Mouse (Mus musculus) C2C12 (cell line): ENCODE data around the gene Tnfaip8l1. TPM values are rescaled to one million over a fixed set of nuclear protein-coding genes. Genes with fewer than 3 reads are reported as not detected.

Experiments used
- H3K27me3 ChIP-seq: one replicate; pipeline ENCODE4 v1.6.1; 2011; ENCODE audit not compliant: control insufficient read depth, insufficient read depth, insufficient read length
- H3K36me3 ChIP-seq: one replicate; pipeline ENCODE4 v1.6.1; 2011; ENCODE audit not compliant: control insufficient read depth, insufficient read depth
- H3K4me3 ChIP-seq: one replicate; pipeline ENCODE4 v1.5.1; 2011; ENCODE audit warnings: mild to moderate bottlenecking, control low read depth; ENCODE audit not compliant: poor library complexity, insufficient read depth, severe bottlenecking
- H3K79me2 ChIP-seq: one replicate; pipeline ENCODE4 v1.6.1; 2011; ENCODE audit not compliant: control insufficient read depth, insufficient read depth
- H3K79me3 ChIP-seq: one replicate; pipeline ENCODE4 v1.6.1; 2011; ENCODE audit warnings: low read depth, control low read depth
- H3ac ChIP-seq: one replicate; pipeline ENCODE3; 2011; ENCODE audit warnings: low read depth; ENCODE audit not compliant: control insufficient read depth, insufficient read length
- CEBPB ChIP-seq: IDR thresholded peaks from one replicate; pipeline ENCODE4 v1.6.1; 2011; ENCODE audit warnings: low read depth, mild to moderate bottlenecking, control low read depth, moderate library complexity
- CTCF ChIP-seq: IDR thresholded peaks from one replicate; pipeline ENCODE4 v1.5.1; 2011; ENCODE audit not compliant: control insufficient read depth, insufficient read depth, insufficient read length
- FOSL1 ChIP-seq: IDR thresholded peaks from one replicate; pipeline ENCODE4 v1.8.0; 2011; ENCODE audit warnings: mild to moderate bottlenecking, low read length; ENCODE audit not compliant: poor library complexity, insufficient read depth, severe bottlenecking
- MAX ChIP-seq: IDR thresholded peaks from one replicate; pipeline ENCODE4 v1.6.1; 2011; ENCODE audit warnings: mild to moderate bottlenecking, control low read depth
- MYOD1 ChIP-seq: IDR thresholded peaks from one replicate; pipeline ENCODE4 v1.6.1; 2011; ENCODE audit warnings: low read depth; ENCODE audit not compliant: control insufficient read depth, insufficient read length
- MYOG ChIP-seq: IDR thresholded peaks from one replicate; pipeline ENCODE4 v1.6.1; 2011; ENCODE audit not compliant: control insufficient read depth, insufficient read length; ENCODE audit errors: extremely low read depth
- USF1 ChIP-seq: IDR thresholded peaks from one replicate; pipeline ENCODE4 v1.6.1; 2011; ENCODE audit warnings: low read depth, mild to moderate bottlenecking, control low read depth, moderate library complexity
- polyA plus RNA-seq: library from polyadenylated mRNA; unstranded; fragments of >200 nt; fragmentation: generic; extraction: Trizol; gene quantifications from one replicate; pipeline ENCODE4 v1.2.1, GENCODE M21; 2012; ENCODE audit warnings: missing spikeins

Tnfaip8l1 gene
- polyA plus RNA-seq, 1 experiment: 2.3 TPM

DNA sequence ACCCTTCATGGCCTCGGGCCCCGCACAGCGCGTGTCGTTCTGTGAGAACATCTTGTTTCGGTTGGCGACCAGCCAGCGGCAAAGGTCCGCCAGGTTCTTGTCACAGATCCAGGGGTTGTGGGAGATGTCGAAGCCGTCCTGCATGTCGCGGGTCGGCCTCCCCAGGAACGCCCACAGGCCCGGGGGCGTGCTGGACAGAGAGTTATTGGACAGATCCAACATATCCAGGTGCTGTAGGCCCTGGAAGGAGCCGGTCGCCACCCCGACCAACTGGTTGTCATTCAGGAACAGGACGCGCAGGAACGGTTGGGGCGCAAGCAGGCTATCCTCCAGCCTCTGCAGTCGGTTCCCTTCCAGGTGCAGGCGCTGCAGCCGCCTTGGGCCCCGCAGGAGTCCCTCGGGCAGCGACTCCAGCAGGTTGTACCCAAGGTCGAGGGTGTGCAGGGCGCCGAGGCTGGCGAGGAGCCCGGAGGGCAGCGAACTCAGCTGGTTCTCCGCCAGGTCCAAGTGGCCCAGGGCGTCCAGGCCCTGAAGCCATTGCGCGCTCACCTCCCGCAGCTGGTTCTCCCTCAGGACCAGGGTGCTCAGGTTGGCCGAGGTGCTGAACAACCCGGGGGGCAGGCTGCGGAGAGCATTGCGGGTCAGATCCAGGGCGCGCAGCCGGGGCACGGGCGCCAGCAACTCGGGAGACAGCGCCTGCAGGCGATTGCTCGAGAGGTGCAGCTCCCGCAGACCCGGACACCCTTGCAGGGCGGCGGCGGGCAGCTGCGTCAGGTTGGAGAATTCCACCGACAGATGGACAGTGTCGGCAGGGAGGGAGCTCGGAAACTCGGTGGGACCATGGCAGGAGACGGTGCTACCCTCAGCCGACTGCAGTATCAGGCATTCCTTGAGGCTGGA lies 42.0 kb upstream of the Tnfaip8l1 start:
- peaks cover 39% of the 10 kb centered on the region for H3K27me3 ChIP-seq

DNA sequence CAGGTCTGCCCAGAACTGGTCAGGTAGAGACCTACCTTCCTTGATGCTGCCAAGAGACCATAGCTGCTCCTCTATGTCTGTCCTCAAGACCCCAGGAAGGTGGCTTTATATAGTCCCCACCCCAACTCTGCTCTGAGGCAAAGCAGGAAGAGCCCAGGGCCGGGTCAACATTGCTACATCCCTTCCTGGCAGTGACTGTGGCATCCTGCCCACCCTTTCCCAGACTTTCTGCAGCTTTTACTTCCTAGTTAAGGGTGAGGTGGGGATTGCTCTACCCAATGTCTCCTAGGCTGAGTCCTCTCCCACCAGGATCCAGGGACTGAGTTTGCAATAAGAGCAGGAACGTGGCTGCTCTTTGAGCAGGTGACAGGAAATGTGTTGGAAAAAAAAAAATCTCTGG lies 40.5 kb upstream of the Tnfaip8l1 start, which contains the start of gene Lrg1:
Gene Lrg1, minus strand, starts transcription at position 176 of the 400 bp plus-strand sequence.
- Histone ChIP-seq H3K36me3 (no peaks in the 10 kb centered on the region), H3K79me3 (no peaks in the 10 kb centered on the region), H3K27me3 (peaks cover 43% of the 10 kb centered on the region), H3K4me3 (no peak within 1 kb of the TSS), H3ac (no peak within 1 kb of the TSS), H3K79me2 (no peaks in the 10 kb centered on the region)
- TF ChIP-seq CTCF (no peak), MAX (no peak), CEBPB (no peak), FOSL1 (no peak), MYOG (no peak), USF1 (no peak), MYOD1 (no peak)

More for the DNA sequence above, 42.0 kb upstream of the Tnfaip8l1 start:
- TF ChIP-seq MYOG (no peak), MYOD1 (no peak), FOSL1 (no peak), MAX (no peak), CTCF (no peak), CEBPB (no peak), USF1 (no peak)
- no peaks in the 10 kb centered on the region for H3K36me3 ChIP-seq
- no peak overlapping the region for H3ac ChIP-seq
- no peaks in the 10 kb centered on the region for H3K79me3 ChIP-seq
- no peak overlapping the region for H3K4me3 ChIP-seq
- no peaks in the 10 kb centered on the region for H3K79me2 ChIP-seq

DNA sequence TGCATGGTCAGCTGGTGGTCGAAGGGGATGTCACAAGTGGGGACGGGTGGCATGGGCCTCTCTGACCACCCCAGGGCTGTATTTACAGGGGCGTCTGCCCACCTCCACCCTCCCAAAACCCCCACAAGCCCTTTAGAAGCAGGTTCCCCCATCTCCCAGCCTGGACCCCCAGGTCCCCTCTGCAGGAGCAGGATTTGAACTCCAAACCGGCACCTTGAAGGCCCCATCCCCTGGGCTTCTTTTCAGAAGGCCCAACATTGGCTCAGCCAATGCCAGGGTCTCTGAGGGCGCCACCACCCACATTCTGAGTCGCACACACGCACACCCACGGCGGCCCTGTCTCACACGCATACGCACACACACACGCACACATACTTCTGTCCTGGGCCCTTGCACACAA lies 39.1 kb upstream of the Tnfaip8l1 start:
- no peaks in the 10 kb centered on the region for H3K79me3 ChIP-seq
- no peaks in the 10 kb centered on the region for H3K79me2 ChIP-seq
- TF ChIP-seq CTCF (no peak), MAX (no peak), USF1 (no peak), MYOG (no peak), MYOD1 (no peak), CEBPB (no peak)
- H3K27me3 ChIP-seq: peaks cover 56% of the 10 kb centered on the region
- no peak overlapping the region for H3ac ChIP-seq
- H3K4me3 ChIP-seq: no peak overlapping the region
- H3K36me3 ChIP-seq: no peaks in the 10 kb centered on the region

DNA sequence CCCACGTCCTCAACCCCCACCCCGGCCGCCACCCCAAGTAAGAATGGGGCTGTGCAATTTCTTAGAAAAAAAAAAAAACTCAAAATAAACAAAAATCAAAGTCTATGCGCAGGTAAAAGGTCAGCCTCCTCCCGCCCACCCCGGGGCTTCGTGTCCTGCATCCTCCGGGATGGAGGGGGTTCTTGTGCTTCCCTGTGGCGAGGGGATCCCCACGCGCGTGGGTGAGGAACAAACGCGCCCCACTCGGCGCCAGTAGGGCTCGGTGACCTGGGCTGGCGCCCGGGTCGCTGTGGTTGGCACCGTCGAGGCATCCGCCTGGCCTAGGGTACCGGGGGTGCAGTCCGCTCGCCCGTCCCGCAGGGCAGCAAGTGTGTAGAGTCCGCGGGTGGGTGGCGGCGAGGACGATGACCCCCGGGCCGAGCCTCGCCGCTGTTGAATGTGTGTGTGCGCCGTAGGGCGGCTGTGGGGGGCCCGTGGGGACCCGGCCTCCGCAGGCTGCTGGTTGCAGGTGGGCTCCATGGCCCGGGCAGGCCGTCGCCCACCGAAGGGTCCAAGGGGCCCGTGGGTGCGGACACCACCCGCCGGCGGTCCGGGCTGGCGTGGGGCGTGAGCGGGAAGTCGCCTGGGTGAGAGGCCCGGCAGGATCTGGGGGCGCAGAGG lies 38.5 kb upstream of the Tnfaip8l1 start:
- Histone ChIP-seq H3K36me3 (no peaks in the 10 kb centered on the region), H3K4me3 (no peak overlapping the region), H3ac (no peak overlapping the region), H3K79me2 (no peaks in the 10 kb centered on the region), H3K27me3 (peaks cover 58% of the 10 kb centered on the region), H3K79me3 (no peaks in the 10 kb centered on the region)
- TF ChIP-seq CTCF: no peak

DNA sequence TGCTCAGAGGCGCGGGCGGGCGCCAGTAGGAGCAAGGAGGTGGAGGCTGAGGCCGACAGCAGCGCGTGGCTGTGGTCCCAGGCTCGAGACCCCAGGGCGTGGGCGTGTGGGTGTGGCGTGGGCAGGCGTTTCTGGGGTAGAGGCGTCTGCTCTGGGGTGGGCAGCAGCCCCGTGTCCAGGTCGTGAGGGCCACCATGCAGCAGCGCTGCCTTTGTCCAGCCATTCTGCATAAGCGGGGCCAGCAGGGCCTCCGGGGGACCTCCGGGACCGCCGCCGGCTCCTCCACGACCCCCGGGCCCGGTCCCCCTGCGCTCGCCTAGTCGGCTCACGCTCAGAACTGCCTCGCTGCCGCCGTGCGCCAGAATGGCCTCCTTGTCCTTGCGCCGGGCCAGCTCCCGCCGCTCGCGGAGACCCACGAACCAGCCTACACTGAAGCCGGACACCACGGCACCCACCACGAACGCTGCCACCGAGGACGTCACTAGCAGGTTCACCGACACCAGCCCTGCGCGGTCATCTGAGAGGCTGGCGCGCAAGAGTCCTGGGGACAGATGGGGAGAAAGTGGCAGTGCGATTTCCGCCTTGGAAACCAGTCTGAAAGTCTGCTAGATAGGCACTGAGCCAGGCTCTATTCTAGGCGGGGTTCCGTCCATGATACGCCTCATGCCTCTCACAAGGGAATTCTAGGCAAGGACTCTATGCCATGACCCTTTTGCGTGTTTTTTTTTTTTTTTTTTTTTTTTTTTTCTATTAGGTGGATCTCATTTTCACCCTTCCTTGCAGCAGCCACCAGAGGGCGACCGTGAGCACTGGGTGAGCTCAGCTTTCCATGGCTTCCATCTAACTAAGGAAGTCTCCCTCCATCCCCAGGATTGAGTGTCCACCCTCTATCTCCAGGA lies 37.7 kb upstream of the Tnfaip8l1 start:
- no peak for TF ChIP-seq USF1
- TF ChIP-seq FOSL1: no peak
- TF ChIP-seq CTCF: no peak
- TF ChIP-seq CEBPB: no peak
- TF ChIP-seq MYOG: no peak
- no peak for TF ChIP-seq MYOD1
- TF ChIP-seq MAX: no peak

More for the DNA sequence above, 37.7 kb upstream of the Tnfaip8l1 start:
- no peaks in the 10 kb centered on the region for H3K79me3 ChIP-seq
- peaks cover 51% of the 10 kb centered on the region for H3K27me3 ChIP-seq
- H3K36me3 ChIP-seq: no peaks in the 10 kb centered on the region
- no peak overlapping the region for H3ac ChIP-seq
- no peak overlapping the region for H3K4me3 ChIP-seq
- no peaks in the 10 kb centered on the region for H3K79me2 ChIP-seq
